Mouse (Mus musculus) thymus, adult 2 months (tissue): ENCODE data around the gene Vps53.

Experiments
- CTCF ChIP-seq: fragments of 200-500 bp; IDR thresholded peaks from 2 replicates; pipeline ENCODE4 v1.5.1; 2012; ENCODE audit warnings: mild to moderate bottlenecking, control low read depth, low read length, moderate library complexity, borderline replicate concordance; ENCODE audit not compliant: control insufficient read depth, poor library complexity, insufficient read depth; ENCODE audit errors: extremely low read depth
- POLR2A ChIP-seq: fragments of 200-500 bp; IDR thresholded peaks from 2 replicates; pipeline ENCODE4 v1.6.1; 2012; ENCODE audit warnings: mild to moderate bottlenecking, low read length, control low read depth, moderate library complexity; ENCODE audit not compliant: control insufficient read depth, poor library complexity, insufficient read depth; ENCODE audit errors: extremely low read depth

GRCm38 (mm10) chr11:76144386-76144785 is 35.1 kb downstream of the Vps53 start:
- TF ChIP-seq POLR2A (no peak), CTCF (no peak)
